Mouse (Mus musculus): ENCODE results near the gene Adora1. TPM values are rescaled to one million over a fixed set of nuclear protein-coding genes. Genes with fewer than 3 reads are reported as not detected.

The Adora1 gene
- polyA plus RNA-seq, 1 experiment from 2014 or later, result 14.0 TPM

GRCm38 (mm10) chr1:134205296-134206018, 29.8 kb downstream of the Adora1 start:
- no peak for ATAC-seq (ENCODE audit: low read depth)
- Histone ChIP-seq H3K27ac (ENCODE audit: low read depth, low read length) (no peak overlapping the region), H3K27me3 (ENCODE audit: control insufficient read depth, insufficient read depth, low read length) (no peaks in the 10 kb centered on the region), H3K4me1 (ENCODE audit: control insufficient read depth, insufficient read depth, low read length) (no peaks in the 10 kb centered on the region), H3K4me2 (ENCODE audit: low read depth, low read length) (no peak overlapping the region), H3K9me3 (ENCODE audit: control insufficient read depth, low read length) (no peaks in the 10 kb centered on the region), H3K36me3 (ENCODE audit: control insufficient read depth, insufficient read depth, low read length) (no peaks in the 10 kb centered on the region; the same call in 1 of the 2 replicates), H3K9ac (replicated peaks; ENCODE audit: low read depth, low read length) (no peak overlapping the region), H3K4me3 (ENCODE audit: low read depth, low read length) (no peak overlapping the region)
- WGBS, result 45% methylated on average over 9 of the region's 9 CpGs

GRCm38 (mm10) chr1:134204230-134204629, 31.0 kb downstream of the Adora1 start:
- Histone ChIP-seq H3K4me1 (ENCODE audit: control insufficient read depth, insufficient read depth, low read length) (no peaks in the 10 kb centered on the region), H3K27ac (ENCODE audit: low read depth, low read length) (no peak overlapping the region), H3K4me2 (ENCODE audit: low read depth, low read length) (no peak overlapping the region), H3K4me3 (ENCODE audit: low read depth, low read length) (no peak overlapping the region), H3K27me3 (ENCODE audit: control insufficient read depth, insufficient read depth, low read length) (no peaks in the 10 kb centered on the region), H3K9ac (replicated peaks; ENCODE audit: low read depth, low read length) (no peak overlapping the region), H3K9me3 (ENCODE audit: control insufficient read depth, low read length) (no peaks in the 10 kb centered on the region), H3K36me3 (ENCODE audit: control insufficient read depth, insufficient read depth, low read length) (no peaks in the 10 kb centered on the region; the same call in 1 of the 2 replicates)
- no peak for ATAC-seq (ENCODE audit: low read depth)
- WGBS, result 93% methylated on average over 13 of the region's 13 CpGs

GRCm38 (mm10) chr1:134201751-134202420, 33.3 kb downstream of the Adora1 start:
- no peak overlapping the region for H3K9ac ChIP-seq (replicated peaks; ENCODE audit: low read depth, low read length)
- H3K36me3 ChIP-seq (ENCODE audit: control insufficient read depth, insufficient read depth, low read length), result no peaks in the 10 kb centered on the region; the same call in 1 of the 2 replicates
- no peak for ATAC-seq (ENCODE audit: low read depth)
- no peaks in the 10 kb centered on the region for H3K4me1 ChIP-seq (ENCODE audit: control insufficient read depth, insufficient read depth, low read length)
- no peak overlapping the region for H3K27ac ChIP-seq (ENCODE audit: low read depth, low read length)
- H3K4me3 ChIP-seq (ENCODE audit: low read depth, low read length), result no peak overlapping the region
- H3K9me3 ChIP-seq (ENCODE audit: control insufficient read depth, low read length), result no peaks in the 10 kb centered on the region
- 34% methylated on average over 3 of the region's 3 CpGs for WGBS
- H3K27me3 ChIP-seq (ENCODE audit: control insufficient read depth, insufficient read depth, low read length), result no peaks in the 10 kb centered on the region
- H3K4me2 ChIP-seq (ENCODE audit: low read depth, low read length), result no peak overlapping the region

GRCm38 (mm10) chr1:134200998-134201686, 34.1 kb downstream of the Adora1 start:
- WGBS, result 87% methylated on average over 6 of the region's 6 CpGs
- ATAC-seq (ENCODE audit: low read depth), result no peak
- no peaks in the 10 kb centered on the region for H3K27me3 ChIP-seq (ENCODE audit: control insufficient read depth, insufficient read depth, low read length)

GRCm38 (mm10) chr1:134200481-134200880, 34.8 kb downstream of the Adora1 start:
- WGBS, result 51% methylated on average over 2 of the region's 2 CpGs
- ATAC-seq (ENCODE audit: low read depth), result no peak

More at GRCm38 (mm10) chr1:134200998-134201686, 34.1 kb downstream of the Adora1 start:
- Histone ChIP-seq H3K4me3 (ENCODE audit: low read depth, low read length) (no peak overlapping the region), H3K27ac (ENCODE audit: low read depth, low read length) (no peak overlapping the region), H3K9ac (replicated peaks; ENCODE audit: low read depth, low read length) (no peak overlapping the region), H3K4me2 (ENCODE audit: low read depth, low read length) (no peak overlapping the region), H3K4me1 (ENCODE audit: control insufficient read depth, insufficient read depth, low read length) (no peaks in the 10 kb centered on the region), H3K9me3 (ENCODE audit: control insufficient read depth, low read length) (no peaks in the 10 kb centered on the region), H3K36me3 (ENCODE audit: control insufficient read depth, insufficient read depth, low read length) (no peaks in the 10 kb centered on the region; the same call in 1 of the 2 replicates)

GRCm38 (mm10) chr1:134198197-134198995, 36.8 kb downstream of the Adora1 start:
- 89% methylated on average over 12 of the region's 12 CpGs for WGBS
- Histone ChIP-seq H3K27me3 (ENCODE audit: control insufficient read depth, insufficient read depth, low read length) (no peaks in the 10 kb centered on the region), H3K36me3 (ENCODE audit: control insufficient read depth, insufficient read depth, low read length) (no peaks in the 10 kb centered on the region), H3K4me3 (ENCODE audit: low read depth, low read length) (no peak overlapping the region), H3K9me3 (ENCODE audit: control insufficient read depth, low read length) (no peaks in the 10 kb centered on the region), H3K27ac (ENCODE audit: low read depth, low read length) (no peak overlapping the region), H3K4me1 (ENCODE audit: control insufficient read depth, insufficient read depth, low read length) (0 out of 2 replicates have a peak, but pooled peaks cover 3% of the 10 kb centered on the region), H3K4me2 (ENCODE audit: low read depth, low read length) (no peak overlapping the region), H3K9ac (replicated peaks; ENCODE audit: low read depth, low read length) (no peak overlapping the region)
- ATAC-seq (ENCODE audit: low read depth), result no peak

More at GRCm38 (mm10) chr1:134200481-134200880, 34.8 kb downstream of the Adora1 start:
- no peaks in the 10 kb centered on the region for H3K9me3 ChIP-seq (ENCODE audit: control insufficient read depth, low read length)
- H3K9ac ChIP-seq (replicated peaks; ENCODE audit: low read depth, low read length), result no peak overlapping the region
- no peaks in the 10 kb centered on the region; the same call in 1 of the 2 replicates for H3K36me3 ChIP-seq (ENCODE audit: control insufficient read depth, insufficient read depth, low read length)
- no peak overlapping the region for H3K27ac ChIP-seq (ENCODE audit: low read depth, low read length)
- H3K4me3 ChIP-seq (ENCODE audit: low read depth, low read length), result no peak overlapping the region
- H3K4me2 ChIP-seq (ENCODE audit: low read depth, low read length), result no peak overlapping the region
- H3K27me3 ChIP-seq (ENCODE audit: control insufficient read depth, insufficient read depth, low read length), result no peaks in the 10 kb centered on the region
- H3K4me1 ChIP-seq (ENCODE audit: control insufficient read depth, insufficient read depth, low read length), result 0 out of 2 replicates have a peak, but pooled peaks cover 3% of the 10 kb centered on the region

GRCm38 (mm10) chr1:134197325-134197982, 37.8 kb downstream of the Adora1 start:
- Histone ChIP-seq H3K27me3 (ENCODE audit: control insufficient read depth, insufficient read depth, low read length) (no peaks in the 10 kb centered on the region), H3K4me1 (ENCODE audit: control insufficient read depth, insufficient read depth, low read length) (0 out of 2 replicates have a peak, but pooled peaks cover 3% of the 10 kb centered on the region), H3K9me3 (ENCODE audit: control insufficient read depth, low read length) (no peaks in the 10 kb centered on the region), H3K4me3 (ENCODE audit: low read depth, low read length) (no peak overlapping the region), H3K9ac (replicated peaks; ENCODE audit: low read depth, low read length) (no peak overlapping the region), H3K27ac (ENCODE audit: low read depth, low read length) (no peak overlapping the region), H3K4me2 (ENCODE audit: low read depth, low read length) (no peak overlapping the region), H3K36me3 (ENCODE audit: control insufficient read depth, insufficient read depth, low read length) (no peaks in the 10 kb centered on the region)
- ATAC-seq (ENCODE audit: low read depth), result no peak
- 80% methylated on average over 15 of the region's 15 CpGs for WGBS

GRCm38 (mm10) chr1:134196386-134196785, 38.8 kb downstream of the Adora1 start:
- WGBS, result 68% methylated on average over 4 of the region's 4 CpGs
- H3K4me3 ChIP-seq (ENCODE audit: low read depth, low read length), result no peak overlapping the region
- no peak for ATAC-seq (ENCODE audit: low read depth)
- no peak overlapping the region for H3K9ac ChIP-seq (replicated peaks; ENCODE audit: low read depth, low read length)
- 0 out of 2 replicates have a peak, but pooled peaks cover 3% of the 10 kb centered on the region for H3K4me1 ChIP-seq (ENCODE audit: control insufficient read depth, insufficient read depth, low read length)
- H3K9me3 ChIP-seq (ENCODE audit: control insufficient read depth, low read length), result no peaks in the 10 kb centered on the region
- no peaks in the 10 kb centered on the region for H3K27me3 ChIP-seq (ENCODE audit: control insufficient read depth, insufficient read depth, low read length)
- no peak overlapping the region for H3K4me2 ChIP-seq (ENCODE audit: low read depth, low read length)
- no peaks in the 10 kb centered on the region for H3K36me3 ChIP-seq (ENCODE audit: control insufficient read depth, insufficient read depth, low read length)
- no peak overlapping the region for H3K27ac ChIP-seq (ENCODE audit: low read depth, low read length)

Data from neural tube, embryonic 14.5 days (tissue).